Mouse (Mus musculus): ENCODE measurements around the gene Usp46.
A peak's percentile ranks its signal among the peaks of the same experiment; 100 is the strongest.
"Not testable (repeated sequence)": the region's sequence is repeated elsewhere in the genome, so short reads cannot be mapped to it uniquely, and the experiment has no call there.

Usp46 gene

DNA sequence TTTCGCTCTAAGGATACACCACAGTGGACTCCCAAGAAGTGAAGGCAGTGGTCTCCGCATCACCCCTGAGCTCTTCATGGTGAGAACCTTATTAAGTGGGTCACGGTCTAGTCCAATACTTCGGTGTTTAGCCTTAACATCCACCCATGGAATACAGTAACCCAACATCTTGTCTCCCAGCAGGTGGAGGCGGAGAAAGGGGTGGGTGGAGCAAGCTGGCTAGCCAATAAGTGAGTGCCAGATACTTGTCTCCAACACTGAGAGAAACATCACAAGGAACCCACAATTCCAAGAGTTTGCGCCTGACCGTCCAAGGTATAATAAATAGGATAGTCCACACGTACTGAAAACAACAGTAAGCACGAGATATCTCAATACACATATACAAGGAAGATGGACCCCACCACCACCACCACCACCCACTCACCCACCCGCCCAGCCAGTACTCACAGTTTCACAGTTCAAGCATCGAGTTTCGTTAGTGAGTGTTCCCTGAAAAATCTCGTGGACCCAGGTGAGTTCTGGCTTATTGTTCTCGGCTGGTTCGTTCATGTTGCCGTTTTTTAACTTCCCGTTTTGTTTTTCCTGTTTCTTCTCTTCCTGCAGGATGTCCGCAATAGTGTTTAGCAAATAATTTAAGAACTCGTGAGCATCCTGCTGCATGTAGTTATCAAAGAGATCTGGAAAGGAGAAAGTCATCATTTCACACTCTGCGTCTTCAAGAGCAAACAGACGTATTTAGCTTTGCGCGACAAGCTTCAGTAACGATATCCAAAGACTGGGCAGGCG is 39.3 kb downstream of the Usp46 start:
- no peak for DNase-seq (ENCODE audit: inconsistent ontology term)

DNA sequence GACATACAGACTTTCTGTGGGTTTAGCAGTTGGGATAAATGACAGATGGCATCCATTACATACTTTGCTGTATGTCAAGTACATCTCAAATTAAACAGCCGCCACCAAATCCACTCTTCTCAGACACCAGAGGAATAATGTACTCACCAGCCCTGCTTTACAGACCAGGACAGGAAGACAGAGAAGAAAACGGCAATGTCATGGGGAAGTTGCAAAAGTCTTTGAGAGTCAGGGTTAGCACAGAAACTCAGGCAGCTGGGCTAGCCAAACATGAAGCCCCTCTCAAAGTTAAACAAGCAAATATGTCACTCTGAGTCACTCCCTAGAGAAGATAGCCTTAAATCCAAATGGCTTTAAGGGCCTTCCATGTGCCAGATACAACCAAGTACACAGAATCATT is 40.0 kb downstream of the Usp46 start:
- no peak for DNase-seq (ENCODE audit: inconsistent ontology term)

DNA sequence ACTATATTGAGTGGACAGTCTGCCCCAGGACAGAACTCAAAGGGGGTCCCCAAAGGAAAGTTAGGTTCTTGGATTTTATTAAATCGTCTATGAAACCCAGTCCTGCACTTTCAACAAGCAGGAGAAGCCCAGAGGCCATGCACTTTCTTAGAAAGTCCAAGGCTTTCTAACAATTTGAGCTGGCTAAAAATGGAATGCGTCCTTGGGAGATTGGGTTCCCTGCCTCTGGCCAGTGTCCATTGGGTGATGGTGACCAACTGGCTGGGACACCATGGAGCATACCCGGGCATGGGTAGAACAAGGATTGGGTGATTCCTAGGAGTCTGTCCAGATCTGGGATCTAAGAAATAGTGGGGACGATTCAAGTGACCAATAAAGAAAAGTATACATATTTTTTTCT is 47.7 kb downstream of the Usp46 start:
- DNase-seq (ENCODE audit: inconsistent ontology term): no peak

DNA sequence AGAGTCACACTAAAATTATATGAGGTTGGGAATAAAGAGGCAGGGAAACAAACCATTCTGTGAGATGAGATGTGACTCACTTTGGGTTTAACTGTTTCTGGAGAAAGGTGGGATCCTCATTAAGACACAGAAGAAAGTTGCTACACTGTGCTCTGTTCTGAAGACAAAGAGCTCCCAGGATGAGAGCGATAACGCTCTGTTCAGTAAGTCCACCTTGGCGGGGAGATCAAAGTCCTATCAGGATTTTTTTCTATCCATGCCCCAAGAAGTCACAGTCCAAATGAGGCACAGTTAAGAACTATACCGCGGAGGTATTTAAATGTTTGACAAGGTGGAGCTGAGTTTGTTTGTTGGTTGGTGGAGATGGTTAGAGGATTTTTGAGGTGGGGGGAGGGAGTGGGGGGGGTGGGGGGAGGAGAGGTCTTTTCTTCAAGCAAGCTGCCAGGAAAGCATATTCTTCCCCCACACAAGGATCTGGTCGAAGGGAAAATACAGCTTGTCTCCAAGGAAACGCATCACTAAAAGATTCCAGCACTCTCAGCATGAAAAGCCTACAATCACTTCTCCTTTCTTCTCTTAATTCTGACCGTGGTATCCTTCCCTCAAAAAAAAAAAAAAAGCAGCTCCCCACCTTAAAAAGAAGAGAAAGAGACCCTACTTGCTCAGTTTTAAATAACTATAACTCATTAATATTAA is 49.2 kb downstream of the Usp46 start:
- no peak for DNase-seq (ENCODE audit: inconsistent ontology term)

DNA sequence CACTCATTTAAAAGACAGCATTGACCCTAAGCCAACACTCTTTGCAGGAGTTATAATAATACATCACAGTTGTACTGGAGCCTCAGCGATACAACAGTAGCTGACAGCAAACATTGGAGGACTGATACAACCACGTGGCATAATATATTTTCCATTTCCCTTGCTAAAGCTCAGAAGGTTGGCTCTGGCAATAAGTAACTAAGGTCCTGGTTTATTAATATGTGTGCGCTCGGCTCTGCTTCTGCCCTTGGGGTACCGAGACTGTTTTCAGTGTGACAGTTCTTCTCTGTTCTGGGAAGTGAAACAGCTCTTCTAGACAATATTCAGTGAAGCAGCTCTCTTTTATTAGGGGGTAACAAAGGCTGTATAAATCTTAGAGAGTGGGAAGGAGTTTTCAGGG is 50.7 kb downstream of the Usp46 start:
- no peak for DNase-seq (ENCODE audit: inconsistent ontology term)

DNA sequence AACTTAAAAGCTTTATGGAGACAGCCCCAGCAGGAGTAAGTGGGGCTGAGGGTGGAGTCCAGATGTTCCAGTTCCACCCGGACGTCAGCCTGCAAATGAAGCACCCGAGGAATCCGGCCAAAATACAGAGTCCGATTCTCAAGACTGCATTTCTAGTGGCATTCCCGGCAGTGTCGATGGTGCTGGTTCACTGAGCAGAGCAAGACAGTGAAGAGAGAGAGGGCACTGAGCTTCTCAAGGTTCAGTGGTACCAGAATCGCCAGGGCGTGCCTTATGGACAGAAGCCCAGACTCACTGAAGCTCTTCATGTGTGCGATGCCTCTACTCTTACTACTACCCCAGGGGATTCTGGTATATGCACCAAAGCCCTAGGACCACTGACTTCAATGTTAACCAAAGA is 56.6 kb downstream of the Usp46 start:
- peak; percentile 24 for DNase-seq (ENCODE audit: inconsistent ontology term)

DNA sequence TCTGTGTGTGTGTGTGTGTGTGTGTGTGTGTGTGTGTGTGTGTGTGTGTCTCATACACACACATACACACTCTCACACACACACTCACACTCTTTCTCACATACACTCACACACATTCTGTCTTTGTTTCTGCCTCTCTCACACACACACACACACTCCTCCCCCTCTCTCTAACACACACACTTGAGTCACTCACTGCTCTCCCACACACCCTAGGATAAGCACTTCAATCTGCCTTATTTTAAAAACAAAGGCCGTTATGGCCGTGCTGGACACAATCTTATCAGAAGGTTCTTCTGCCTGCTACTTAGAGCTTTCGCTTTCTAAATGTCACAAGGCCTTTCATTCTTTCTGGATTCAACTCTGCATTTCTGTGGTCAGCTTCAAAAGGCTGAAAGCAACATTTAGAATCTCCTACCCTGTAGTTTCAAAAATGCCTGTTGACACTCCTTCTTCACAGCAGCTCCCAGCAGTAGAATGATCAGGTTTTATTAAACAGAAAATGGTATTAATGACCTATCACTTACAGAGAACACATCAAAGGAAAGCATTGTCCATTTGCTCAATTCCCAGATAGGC is 60.6 kb downstream of the Usp46 start:
- peak; percentile 83 for DNase-seq (ENCODE audit: inconsistent ontology term)

DNA sequence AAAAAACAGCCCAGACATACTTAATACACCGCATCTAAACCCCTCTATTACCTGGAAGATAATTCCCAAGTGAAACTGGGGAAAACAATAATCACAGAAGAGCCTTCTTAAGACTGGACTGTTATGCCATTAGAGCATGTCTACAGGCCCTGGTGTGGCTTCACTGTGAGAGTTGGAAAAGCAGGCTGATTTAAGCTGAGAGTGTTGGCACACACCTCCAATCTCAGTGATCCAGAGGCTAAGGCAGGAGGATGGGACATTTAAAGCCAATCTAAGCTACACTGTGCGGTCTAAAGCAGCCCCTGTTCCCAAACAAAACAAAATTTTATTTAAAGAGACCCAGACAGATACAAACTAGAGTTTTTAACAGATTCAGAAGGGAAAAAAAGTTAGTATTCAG is 62.3 kb downstream of the Usp46 start:
- DNase-seq (ENCODE audit: inconsistent ontology term): no peak

DNA sequence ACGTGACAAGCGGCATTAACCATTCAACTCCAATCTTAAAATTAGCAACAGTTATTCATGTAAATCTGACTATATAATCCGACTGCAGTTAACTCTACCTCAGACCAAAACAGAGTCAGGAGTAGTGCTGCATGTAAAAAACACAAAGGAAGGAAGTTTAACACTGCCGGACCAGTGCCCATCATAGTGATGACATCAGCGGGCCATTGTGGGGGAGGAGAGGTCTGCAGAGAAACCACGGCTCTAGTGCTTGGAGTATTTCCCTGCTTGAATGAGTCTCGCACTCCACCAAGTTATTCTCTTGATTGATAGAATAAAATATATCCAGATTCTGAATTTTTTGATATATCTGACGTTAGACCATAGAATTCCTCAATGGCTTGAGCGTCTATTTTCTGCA is 66.5 kb downstream of the Usp46 start:
- no peak for DNase-seq (ENCODE audit: inconsistent ontology term)

DNA sequence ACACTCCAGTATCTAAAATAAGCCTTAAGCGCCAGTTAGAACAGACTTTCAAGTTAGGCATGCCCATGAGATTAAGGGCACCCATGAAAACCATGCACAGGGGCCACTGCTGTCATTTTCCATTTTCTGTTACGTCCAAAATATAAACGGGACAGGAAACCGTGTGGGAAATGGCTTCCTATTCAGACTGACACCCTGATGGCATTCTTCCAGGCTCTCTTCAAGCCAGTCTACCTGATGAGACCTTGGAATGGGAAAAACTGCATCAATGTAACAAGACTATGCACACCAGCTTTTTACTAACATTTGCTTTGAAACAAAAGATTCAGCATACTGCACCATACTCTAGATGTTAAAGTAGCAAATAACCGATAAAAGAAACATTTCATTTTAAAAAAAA is 69.3 kb downstream of the Usp46 start:
- DNase-seq (ENCODE audit: inconsistent ontology term): no peak

DNA sequence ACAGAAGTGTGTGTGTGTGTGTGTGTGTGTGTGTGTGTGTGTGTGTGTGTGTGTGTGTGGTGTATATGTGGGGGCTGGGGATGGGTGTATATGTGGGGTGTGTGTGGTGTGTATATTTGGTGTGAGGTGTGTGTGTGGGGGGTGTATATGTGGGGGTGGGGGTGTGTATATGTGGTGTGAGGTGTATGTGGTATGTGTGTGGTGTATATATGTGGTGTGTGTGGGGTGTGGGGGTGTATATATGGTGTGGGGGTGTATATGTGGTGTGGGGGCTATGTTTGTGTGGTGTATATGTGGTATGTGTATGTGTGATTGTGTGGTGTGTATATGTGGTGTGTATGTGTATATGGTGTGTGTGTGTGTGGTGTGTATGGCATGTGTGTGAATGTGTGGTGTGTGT is 73.4 kb downstream of the Usp46 start:
- no peak for DNase-seq (ENCODE audit: inconsistent ontology term)

DNA sequence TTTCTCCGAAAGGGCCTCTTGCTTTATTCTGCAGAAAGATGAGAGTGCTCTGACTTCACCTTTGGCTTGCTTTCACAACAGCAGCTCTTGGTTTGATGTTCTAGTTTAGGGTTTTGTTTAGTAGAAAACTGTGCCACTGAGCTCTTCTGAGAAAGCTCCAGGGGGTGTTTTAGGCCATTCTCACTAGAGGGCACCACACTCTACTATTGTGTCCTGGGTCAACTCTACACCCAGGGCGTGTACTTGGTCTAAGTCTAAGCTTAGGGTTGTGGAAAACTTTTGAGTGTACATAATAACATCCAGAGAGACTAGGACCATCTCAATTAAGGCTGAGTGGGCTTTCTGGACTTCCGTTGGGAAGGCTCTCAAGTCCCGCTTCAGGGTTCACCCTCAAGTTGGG is 74.7 kb downstream of the Usp46 start:
- DNase-seq (ENCODE audit: inconsistent ontology term): no peak

DNA sequence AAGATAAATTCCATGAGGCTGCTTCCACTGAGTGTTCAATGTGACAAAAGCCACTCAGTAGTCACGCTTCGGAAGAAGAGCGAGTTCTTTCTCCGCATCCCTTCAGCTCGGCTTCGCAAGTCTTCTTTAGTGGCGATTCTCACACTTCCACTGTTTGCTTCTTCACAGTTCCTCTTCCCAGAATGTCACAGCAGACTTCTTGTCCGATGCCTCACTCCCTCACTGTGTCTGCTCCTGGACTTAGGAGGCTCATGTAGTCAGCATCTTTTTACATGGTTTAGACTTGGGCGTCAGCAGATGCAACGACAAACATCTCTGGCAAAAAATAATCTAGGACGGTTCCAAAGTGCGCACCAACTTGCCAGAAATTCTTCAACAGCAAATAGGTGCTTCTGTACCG is 75.9 kb downstream of the Usp46 start:
- DNase-seq (ENCODE audit: inconsistent ontology term): no peak

DNA sequence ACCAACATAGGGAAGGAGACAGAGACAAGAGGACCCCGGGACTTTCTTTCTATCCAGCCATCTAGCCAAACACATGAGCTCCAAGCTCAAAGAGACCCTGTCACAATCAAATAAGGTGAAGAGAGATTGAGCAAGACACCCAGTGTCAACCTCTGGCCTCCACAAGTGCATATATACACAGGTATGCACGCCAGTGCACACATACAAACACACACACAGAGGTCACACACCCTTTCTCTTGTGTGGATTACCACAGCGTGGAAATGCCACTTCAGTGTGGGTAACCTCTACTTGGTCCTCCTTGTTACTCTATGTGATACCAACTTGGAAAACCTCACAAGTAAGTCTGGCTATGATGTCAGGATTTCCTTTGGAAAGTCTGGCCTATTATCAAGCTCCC is 78.7 kb downstream of the Usp46 start:
- no peak for DNase-seq (ENCODE audit: inconsistent ontology term)

DNA sequence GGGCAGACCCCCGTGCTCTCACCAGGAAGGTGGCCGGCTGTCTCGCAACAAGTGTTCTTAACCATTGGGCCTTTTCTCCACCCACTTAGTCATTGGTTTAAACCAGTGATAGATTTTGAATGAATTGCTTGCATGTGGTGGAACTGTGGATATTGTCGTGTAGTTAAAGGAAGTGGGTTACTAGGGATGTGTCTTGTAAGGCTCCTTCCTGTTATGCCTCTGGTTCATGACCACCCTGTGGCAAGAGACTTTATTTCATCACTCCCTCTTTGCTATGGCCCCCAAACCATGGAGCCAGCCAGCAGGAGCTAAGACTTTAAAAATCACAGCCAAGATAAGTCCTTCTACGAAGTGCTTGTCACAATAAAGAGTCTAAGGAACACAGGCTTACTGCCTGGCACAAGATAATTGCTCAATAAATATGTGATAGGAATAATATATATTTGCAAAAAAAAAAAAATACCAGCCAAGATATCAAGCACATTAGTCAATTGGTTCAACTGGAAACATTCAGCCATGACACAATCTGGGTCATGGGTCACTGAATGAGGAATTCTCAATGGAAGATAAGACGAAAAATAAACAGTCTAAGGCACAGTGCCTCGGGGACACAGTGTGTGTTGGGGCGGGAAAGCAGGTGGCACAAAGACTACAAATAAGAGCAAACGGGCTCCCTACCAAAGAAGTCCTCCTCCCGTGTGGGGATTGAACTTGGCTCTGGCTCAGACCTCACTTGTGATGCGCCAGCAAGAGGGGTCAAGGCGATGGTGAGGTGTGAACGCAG is 80.3 kb downstream of the Usp46 start:
- no peak for DNase-seq (ENCODE audit: inconsistent ontology term)

DNA sequence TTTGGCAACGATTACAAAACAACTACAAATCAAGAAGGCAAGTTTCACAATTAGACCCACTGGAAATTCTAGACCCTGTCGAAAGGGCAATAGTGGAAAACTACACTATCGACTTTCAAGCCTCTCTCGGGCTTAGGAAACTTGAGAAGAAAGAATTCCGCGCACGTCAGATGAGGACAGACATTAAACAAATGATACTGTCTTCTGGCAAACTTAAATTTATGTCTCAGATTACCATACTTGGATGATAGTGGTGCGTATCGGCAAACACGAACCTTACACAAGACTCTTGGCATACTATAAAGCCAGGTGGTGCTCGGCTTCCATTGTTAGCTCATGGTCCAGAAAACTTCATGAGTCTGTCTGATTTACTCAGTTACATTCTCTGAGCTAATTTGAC is 90.8 kb downstream of the Usp46 start:
- no peak for DNase-seq (ENCODE audit: inconsistent ontology term)

DNA sequence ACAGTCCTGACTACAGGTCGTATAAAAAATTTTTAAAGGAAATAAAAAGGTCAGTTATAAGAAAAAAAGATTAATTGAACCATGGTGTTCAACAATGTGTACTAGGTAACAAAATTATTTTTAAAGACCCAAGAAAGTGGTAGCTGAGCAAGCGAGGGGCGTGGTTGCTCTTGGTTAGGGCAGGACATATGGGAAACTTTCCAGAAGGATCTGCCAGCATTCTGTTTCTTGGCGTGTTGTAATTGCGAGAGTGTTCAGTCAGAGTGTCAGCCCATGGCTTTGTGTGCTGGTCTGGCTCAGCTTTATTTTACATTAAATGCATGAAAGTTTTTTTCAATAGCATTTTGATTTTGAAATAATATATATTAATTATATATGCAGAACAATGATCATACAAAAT is 96.5 kb downstream of the Usp46 start:
- no peak for DNase-seq (ENCODE audit: inconsistent ontology term)

DNA sequence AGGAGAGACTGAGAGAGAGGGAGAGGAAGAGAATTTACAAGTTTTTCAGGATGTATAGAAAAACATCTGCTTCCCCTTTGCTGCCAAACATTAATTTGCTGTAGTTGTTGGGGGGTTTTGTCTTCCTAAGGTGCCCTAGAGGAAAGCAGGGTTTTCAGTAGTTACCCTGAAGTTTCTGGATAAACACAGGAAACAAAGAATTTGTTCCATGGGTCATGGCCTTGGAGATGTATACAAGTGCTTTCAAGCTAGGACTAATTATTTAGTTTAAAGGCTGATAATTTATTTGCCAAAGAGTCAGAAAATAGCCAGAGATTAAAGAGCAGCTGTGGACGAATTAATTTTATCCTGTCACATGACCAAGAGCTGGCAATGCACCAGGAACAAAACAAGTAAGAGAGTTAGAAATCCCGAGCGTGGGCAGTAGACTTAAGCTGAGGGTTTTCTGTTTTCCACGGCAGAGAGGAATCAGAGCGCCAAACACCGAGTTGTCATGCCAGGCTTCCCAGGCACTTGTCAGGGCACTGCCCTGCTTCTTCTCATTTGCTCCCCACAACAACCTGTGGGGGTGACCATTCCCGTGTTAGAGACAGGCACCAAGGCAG is 98.1 kb downstream of the Usp46 start:
- no peak for DNase-seq (ENCODE audit: inconsistent ontology term)

DNA sequence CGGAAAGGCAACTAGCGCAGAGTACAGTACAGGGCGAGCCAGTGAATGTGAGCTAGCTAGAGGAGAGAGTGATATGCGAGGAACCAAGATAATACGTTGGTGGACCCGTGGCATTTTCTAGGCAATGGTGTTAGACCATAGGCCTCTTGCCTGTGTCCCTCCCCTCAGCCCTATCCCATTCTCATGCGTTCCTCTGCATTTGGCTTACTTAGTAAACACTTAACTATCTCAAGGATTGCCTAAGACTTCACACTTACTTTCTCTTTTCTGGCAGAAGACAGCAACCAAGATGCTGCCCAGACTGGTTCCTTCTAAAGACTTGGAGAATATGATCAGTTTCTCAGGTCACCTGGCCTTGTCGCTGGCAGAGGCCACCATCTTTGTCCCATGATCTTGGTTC is 98.9 kb downstream of the Usp46 start:
- no peak for DNase-seq (ENCODE audit: inconsistent ontology term)

DNA sequence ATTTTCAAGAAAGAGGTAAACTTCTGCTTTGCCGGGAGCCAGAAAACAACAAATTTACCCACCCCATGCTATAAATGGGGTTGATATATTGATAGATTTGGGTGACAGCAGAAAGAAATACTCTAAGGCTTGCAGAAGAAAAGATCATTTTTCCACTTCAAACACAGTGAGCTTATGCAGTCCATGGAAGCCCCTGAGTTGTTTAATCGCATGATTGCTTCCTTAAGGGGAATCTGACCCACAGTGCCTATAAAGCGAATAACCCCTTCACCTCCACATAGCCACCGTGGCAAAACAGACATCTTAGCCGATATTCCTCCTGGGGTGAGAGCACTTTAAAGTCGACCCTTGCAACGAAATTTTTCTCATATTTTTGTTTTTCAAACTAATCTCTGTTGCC is 108.5 kb downstream of the Usp46 start:
- no peak for DNase-seq (ENCODE audit: inconsistent ontology term)

DNA sequence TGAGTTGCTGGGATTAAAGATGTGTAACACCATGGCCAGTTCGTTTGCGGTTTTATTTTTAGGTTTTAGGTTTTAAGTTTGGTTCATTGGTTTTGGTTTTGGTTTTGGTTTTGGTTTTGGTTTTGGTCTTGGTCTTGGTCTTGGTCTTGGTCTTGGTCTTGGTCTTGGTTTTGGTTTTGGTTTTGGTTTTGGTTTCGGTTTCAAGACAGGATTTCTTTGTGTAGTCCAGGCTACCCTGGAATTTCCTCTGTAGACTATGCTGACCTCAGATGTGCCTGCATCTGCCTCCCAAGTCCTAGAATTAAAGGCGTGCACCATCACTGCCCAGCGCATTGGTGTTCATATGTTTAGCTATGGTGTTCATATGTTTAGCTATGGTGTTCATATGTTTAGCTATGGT is 109.6 kb downstream of the Usp46 start:
- DNase-seq (ENCODE audit: inconsistent ontology term): not testable (repeated sequence)

DNA sequence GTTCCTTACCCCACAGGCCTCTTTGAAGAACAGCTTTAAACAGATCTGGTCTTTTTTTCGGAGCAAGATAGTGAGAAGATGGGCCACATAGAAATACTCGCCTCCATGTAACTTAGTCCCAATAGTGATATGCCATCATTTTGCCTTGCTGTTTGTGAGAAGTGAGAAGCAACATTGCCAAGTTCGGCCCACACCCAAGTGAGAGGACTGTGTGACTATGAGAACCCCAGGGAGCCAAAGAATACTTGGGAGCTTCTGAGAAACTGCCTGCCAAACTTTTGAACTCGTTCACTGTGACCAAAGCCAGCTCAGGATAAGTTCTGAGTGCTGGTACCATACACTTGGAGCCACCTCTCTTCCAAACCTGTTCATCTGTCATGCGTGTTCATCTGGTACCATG is 110.1 kb downstream of the Usp46 start:
- DNase-seq (ENCODE audit: inconsistent ontology term): no peak
